Mouse (Mus musculus): ENCODE data around the gene Inka1.

- TF ChIP-seq CTCF (conservative IDR thresholded peaks at IDR 0.05; ENCODE audit: insufficient read depth, insufficient read length, low read depth, low read length) (no peak), POLR2A (IDR thresholded peaks at IDR 0.05; ENCODE audit: low read depth, low read length) (no peak)
Observed at GRCm38 (mm10) chr9:107936831-107937230, 48.8 kb downstream of the Inka1 start.
